Mouse (Mus musculus): ENCODE results near the gene Grid2. TPM values are rescaled to one million over a fixed set of nuclear protein-coding genes. Genes with fewer than 3 reads are reported as not detected.

Gene Grid2
- total RNA-seq, 2 experiments from 2014 or later = 0.10 to 0.17 TPM

GRCm38 (mm10) chr6:64293761-64294160 is 1038.1 kb downstream of the Grid2 start:
- DNase-seq = no peak
- intact Hi-C loops (cut with DNase I) = no loop called here

- intact Hi-C loops (cut with DNase I) = no loop called here
- DNase-seq = no peak
Observed at GRCm38 (mm10) chr6:64297633-64298032, 1042.0 kb downstream of the Grid2 start.

- intact Hi-C loops (cut with DNase I) = no loop called here
- no peak for DNase-seq
Observed at GRCm38 (mm10) chr6:64304709-64305476, 1049.2 kb downstream of the Grid2 start.

GRCm38 (mm10) chr6:64308631-64309030 is 1053.0 kb downstream of the Grid2 start:
- intact Hi-C loops (cut with DNase I) = no loop called here
- DNase-seq = no peak

DNA sequence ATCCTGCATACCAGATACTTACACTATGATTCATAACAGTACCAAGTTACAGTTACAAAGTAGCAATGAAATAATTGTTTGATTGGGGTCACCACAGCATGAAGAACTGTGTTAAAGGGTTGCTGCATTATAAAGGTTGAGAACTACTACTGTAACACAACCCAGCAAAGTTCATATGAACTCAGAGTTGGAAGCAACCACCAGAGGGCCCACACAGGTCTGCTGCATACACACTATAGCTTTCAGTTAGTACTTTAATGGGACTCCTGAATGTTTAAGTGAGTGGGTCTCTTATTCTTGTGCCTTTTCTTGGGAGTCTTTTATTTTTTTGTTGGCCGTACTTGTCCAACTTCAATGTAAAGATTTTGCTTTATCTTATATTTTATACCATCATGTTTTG is 1057.5 kb downstream of the Grid2 start:
- intact Hi-C loops (cut with DNase I) = loop anchor here (5.0 kb wide), 1 partner anchor 339 kb away; no protein-coding TSS in a partner anchor
- no peak for DNase-seq

- DNase-seq = no peak
- intact Hi-C loops (cut with DNase I) = no loop called here
Observed at GRCm38 (mm10) chr6:64326936-64327335, 1071.3 kb downstream of the Grid2 start.

GRCm38 (mm10) chr6:64327876-64328275 is 1072.2 kb downstream of the Grid2 start:
- DNase-seq = no peak
- intact Hi-C loops (cut with DNase I) = no loop called here

DNA sequence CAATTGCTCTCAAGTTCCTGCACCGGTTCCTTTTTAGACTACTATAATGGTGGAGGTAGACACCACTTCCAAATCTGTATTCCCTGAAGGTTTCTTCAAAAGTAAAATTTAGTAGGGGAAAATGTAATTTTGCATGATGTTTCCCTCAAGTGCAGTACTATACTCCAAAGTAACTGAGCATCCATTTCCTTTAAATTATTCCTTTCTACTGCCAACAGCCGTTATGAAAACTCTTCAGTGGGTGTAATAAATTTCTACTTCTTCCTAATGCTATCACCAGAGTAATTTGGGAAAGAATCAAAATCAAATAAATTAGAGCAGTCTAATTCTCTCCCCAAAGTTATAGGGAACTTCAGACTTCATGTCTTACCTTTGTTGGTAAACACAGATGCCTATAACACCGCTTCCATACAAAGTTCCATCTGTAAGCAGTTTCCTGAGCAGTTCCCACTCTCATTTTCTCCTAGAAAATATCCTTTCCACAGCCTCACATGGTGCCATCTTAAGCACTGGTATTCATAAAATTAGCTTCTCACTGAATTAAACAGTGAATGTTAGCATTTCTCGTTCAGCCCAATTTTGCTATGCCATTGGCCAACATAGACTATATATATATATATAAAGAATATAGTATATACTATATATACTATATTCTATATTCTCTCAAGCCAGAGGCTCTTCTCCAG is 1142.9 kb downstream of the Grid2 start:
- DNase-seq = no peak
- intact Hi-C loops (cut with DNase I) = no loop called here

- intact Hi-C loops (cut with DNase I) = no loop called here
- no peak for DNase-seq
Observed at GRCm38 (mm10) chr6:64427658-64428057, 1172.0 kb downstream of the Grid2 start.

DNA sequence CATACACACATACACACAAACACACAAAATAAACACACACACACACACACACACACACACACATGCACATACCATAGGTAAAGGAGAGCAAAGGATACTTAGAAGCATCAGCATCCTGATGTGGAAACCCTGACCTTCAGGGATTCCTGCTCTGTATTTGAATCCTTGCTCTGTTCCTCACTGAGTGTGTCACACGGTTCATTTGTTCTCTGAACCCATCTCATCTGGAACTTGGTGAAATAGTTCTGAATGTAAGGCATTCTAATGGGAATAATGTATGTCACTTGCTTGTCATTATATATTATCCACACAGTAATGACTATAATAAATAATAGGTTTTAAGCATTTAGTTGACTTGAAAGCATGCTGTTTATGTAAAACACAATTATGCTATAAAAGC is 1173.2 kb downstream of the Grid2 start:
- intact Hi-C loops (cut with DNase I) = no loop called here
- DNase-seq = no peak

DNA sequence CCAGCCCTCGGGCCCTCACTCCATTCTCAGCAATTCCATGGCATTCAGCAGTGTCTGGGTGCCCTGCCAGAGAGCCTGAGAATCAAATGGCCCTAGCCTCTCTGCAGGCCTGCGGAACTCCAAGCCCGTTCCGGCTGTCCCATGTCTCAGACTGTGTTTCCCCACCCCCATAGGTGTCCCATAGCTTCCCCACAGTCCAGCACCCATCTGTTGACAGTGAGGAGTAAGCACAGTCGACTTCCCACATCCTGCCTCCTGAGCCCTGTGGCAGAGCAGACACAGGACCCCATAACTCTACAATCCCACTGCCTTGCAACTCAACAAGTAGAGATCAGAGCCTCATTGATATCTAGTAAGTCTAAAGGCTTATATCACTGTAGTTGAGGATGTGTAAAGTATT is 1192.5 kb downstream of the Grid2 start:
- intact Hi-C loops (cut with DNase I) = no loop called here
- DNase-seq = no peak

GRCm38 (mm10) chr6:64448864-64449355 is 1193.2 kb downstream of the Grid2 start:
- intact Hi-C loops (cut with DNase I) = no loop called here

DNA sequence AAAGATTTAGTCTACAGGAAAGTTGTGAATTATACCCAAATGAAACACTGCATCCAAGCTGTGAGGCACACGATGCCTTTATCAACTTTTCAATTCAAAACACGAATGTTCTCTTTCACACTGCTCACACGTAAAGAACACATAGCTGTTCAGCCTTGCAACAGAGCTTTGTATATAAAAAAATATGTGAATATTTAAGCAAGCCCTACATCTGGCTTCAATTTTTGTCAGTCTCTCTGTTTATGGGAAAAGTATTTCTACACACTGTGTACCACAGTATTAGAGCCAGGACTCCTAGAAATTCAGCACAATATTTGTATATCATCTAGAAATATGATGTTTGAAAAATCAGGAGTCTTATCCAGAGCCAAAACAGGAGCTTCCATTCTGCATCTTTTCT is 1195.1 kb downstream of the Grid2 start:
- intact Hi-C loops (cut with DNase I) = no loop called here
- no peak for DNase-seq

More at GRCm38 (mm10) chr6:64448864-64449355, 1193.2 kb downstream of the Grid2 start:
- no peak for DNase-seq

DNA sequence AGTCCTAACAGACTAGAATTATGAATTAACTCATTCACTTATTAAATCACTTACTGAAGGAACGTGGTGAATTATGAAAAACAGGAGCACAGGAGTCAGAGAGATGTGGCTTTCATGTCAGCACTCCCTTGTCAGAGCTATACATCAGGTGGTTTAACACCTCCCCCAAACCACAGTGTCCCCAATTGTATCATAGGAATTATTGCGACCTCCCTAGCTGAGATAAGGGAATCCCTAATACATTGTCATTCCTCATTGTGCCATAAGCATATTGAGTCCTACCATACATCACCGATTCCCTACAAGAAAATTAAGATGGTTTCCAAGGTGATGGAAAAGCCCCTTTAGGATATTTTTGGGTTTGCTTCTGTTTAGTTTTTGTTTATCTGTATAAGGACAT is 1224.2 kb downstream of the Grid2 start:
- DNase-seq = no peak
- intact Hi-C loops (cut with DNase I) = no loop called here

DNA sequence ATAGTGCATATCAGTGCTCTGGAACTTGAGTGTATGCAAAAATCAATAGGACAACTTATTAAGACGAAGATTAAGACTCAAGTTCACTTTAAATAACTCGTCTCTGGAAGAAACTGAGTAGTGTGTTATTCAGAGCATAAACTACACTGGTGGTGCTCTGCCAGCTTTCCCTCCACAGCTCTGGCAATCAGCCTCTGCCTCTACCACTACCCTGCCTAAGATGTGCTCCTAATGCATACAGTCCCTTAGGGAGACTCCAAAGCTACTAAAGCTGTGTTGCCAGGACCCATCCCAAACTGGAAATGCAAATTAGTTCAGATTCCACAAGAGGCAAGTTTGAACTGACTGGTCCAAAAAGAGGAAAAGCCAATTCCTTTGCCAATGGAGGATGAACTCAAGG is 1224.9 kb downstream of the Grid2 start:
- no peak for DNase-seq
- intact Hi-C loops (cut with DNase I) = no loop called here

- DNase-seq = no peak
- intact Hi-C loops (cut with DNase I) = no loop called here
Observed at GRCm38 (mm10) chr6:64490313-64491067, 1234.8 kb downstream of the Grid2 start.

GRCm38 (mm10) chr6:64504394-64504793 is 1248.7 kb downstream of the Grid2 start:
- no peak for DNase-seq
- intact Hi-C loops (cut with DNase I) = no loop called here

DNA sequence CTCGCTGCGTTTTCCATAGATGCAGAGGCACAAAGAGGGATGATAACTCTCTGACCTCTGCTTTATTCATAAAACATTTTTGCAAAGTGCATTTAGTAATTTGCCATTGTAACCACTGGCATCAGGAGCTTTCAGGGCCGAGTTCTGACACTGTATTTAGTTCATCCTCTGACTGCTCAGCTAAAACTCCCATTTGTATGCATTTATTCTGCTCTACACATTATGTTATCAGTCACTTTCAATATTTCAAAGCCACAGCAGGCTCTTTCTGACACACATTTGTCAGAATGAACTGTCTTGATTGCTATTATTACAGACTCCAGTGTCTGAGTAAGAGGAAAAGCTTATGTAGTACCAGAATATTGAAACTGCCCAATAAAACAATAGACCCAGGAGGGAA is 1286.5 kb downstream of the Grid2 start:
- no peak for DNase-seq
- intact Hi-C loops (cut with DNase I) = no loop called here

DNA sequence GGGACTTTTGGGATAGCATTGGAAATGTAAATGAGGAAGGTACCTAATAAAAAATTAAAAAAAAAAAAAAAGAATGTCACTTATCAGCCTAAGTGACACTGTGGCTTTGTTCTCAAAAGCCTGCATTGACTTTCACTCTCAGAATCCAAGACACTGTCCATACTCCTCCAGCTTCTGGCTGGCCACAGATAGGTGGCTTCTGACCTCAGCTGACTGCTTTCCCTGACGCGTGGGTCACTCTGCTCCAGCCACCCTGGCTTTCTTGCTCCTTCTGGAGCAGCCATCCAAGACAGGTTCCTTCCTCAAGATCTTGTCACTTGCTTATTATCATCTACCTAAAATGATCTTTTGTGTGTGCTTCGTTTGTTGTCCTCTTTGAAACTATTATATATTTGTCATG is 1298.0 kb downstream of the Grid2 start:
- DNase-seq = no peak

GRCm38 (mm10) chr6:64555220-64555619 is 1299.5 kb downstream of the Grid2 start:
- DNase-seq = no peak
- intact Hi-C loops (cut with DNase I) = no loop called here

More for the DNA sequence above, 1298.0 kb downstream of the Grid2 start:
- intact Hi-C loops (cut with DNase I) = no loop called here

DNA sequence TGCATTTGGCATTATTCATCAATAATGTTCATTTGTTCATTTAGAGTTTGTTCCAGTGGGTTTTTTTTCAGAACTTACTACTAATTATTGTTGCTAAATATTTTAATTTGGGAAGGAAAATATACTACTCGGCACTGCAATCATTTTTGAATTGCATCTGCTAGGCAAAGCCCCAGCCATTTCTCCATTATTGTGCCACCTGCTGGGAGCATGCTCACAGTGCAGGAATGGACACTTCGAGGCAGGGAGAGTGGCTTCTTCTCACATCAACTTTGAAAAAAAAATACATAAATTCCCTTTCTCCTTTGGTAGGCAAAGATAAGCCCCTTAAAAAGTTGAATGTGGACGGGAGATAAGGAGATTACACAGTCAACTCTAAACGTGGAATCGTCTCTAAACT is 1312.9 kb downstream of the Grid2 start:
- DNase-seq = peak; percentile 9 to 41
- intact Hi-C loops (cut with DNase I) = no loop called here
